Mouse (Mus musculus): Measurements from ENCODE around the gene Rxrg.

The Rxrg gene

DNA sequence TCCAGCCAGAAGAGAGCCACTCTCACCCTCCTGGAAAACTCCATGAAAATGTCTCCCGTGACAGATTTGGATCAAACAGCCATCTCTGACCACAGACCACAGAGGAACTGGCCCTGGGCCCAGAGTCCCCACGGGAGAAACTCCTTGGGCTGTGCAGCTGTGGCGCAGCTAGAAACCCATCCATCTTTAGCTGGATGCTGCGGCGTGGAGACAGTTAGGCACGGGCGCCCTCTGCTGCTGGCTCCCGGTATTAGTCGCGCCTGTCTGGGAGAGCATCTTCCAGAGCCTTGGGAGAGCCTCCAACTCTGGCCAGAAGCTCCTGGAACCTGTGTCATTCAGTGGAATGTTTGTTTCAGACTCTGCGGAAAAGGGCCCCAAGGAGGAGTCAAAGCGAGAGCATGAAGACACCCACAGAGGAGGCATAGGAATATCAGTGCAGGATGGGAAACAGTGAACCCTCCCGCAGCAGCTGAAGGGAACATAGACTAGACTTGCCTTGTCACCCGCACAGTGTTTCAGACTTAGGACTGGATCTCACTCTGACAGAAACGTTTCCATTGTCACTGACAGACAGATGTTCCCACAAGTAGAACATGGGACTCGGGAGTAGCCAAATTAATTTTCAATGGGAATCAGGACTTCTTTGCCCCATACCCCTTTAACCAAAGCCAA is 46.8 kb downstream of the Rxrg start:
- peak; percentile 88 for DNase-seq (ENCODE audit: low spot score)

DNA sequence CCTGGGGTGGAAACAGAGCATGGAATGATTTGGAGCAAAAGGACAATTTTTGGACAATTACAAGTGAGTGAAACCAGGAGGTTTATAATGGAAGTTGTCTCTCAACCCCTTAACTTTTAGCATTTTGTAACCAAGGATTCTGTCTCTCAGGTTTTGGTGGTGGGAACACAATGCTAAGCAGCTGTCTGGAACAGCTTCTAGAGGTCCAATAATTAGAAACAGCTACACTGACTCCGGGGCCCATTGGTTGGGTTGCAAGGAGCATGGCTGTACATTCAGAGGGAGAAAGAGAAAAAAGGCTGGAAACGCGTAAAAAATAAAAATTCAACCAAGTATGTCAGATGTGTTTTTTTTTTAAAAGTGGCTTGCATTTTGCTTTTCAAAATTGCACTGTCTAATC is 50.5 kb downstream of the Rxrg start:
- no peak for DNase-seq (ENCODE audit: low spot score)

DNA sequence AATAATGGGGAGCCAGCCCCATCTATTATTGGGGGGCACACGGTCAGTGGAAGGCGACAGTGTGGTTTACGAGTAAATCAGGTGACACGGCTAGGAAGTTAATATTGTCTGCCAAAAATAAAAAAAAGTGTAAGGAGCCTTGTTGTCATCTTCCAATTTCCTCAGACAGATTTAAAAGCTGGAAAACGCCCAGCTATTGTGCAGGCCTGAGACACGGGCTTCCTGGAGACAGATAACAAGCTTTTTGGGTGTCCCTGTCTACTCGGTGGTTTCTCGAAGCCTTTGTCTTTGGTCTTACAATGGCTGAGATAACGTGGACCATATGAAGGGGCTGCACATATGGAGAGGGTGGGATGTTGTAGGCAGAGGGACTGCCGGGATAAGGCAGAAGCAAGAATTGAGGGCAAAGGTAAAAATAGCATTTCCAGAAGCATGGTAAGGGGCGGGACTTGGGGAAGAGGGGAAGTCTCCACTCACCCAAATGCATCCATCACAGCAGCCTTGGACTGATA is 51.0 kb downstream of the Rxrg start:
- no peak for DNase-seq (ENCODE audit: low spot score)

DNA sequence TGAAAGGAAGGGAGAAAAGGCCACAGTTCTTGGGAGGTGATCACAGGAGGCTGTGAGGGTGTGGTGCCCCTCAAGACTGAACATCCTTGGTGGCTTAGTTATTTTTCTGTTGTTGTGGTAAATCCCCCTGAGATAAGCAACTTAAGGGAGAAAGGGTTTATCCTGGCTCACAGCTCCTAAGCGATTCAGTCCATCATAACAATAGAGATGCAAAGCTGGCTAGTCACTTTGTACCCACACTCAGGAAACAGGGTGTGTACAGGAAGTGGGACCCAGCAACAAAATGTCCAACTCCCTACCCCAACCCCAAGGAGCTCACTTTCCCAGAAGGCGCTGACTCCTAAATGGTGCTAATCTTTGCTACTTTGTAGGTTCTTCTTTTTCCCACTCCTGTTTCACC is 54.2 kb downstream of the Rxrg start:
- no peak for DNase-seq (ENCODE audit: low spot score)

DNA sequence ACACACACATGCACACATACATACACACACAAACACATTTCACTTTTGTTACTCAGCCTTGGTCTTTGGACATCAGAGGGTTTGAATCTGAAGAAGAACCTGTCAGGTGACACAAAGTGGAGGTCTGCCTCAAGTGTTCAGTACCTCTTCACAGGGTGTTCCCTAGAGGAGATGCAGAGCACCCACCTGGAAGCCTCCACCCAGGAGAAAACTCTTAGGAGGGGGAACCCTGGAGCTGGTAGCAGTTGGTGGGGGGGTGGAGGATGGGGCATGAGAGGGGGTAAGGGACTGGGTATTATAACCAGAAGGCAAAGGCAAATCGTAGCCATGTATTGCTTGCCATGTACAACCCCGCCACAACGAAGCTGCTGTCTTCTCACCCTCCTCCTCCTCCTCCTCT is 60.9 kb downstream of the Rxrg start:
- DNase-seq (ENCODE audit: low spot score) = no peak

DNA sequence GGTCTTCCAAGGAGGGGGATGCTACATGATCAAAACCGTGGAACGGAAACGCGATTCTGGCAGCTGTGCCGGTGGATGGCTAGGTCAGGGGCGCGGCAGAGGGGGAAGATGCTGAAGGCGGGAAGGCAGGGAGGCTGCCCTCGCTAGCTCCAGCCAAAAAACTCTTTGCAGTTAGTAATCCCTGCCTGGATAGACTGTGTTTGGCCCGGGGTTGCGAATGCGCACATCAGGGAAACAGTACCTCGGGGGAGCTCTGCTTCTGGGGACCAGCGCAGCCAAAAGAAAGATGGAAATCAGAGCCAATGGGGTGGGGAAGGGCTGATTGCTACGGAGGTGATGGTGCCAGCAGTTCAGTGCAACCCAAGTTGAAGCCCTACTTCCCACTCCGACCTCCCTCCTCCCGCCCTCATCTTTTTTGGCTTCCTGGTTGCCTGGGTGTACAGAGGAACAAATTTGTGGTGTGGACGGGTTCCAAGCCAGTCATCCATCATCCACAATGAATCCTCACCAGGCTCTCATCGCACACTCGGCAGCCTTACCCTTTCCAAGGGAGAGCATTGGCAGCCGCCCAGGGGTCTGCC is 62.4 kb downstream of the Rxrg start:
- peak; percentile 48 for DNase-seq (ENCODE audit: low spot score)

DNA sequence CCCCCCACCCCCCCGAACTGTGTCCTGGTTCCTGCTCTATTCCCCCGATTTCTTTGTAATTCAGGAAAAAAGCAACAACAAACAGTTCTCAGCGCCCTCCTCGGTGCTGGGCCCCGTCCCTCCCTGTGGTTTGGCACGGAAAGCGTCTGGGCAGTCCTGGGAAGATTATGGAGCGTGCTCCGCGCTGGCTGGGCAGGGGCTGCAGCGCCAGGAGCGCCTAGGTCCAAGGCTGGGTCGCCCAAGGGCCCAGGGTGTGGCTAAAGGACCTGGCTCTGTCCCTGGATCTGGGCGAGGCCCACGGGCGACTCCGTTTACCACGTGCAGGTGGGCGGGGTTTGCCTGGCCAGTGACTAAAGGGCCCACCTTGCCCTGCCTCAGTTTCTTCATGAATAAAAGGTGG is 62.9 kb downstream of the Rxrg start:
- DNase-seq (ENCODE audit: low spot score) = no peak

DNA sequence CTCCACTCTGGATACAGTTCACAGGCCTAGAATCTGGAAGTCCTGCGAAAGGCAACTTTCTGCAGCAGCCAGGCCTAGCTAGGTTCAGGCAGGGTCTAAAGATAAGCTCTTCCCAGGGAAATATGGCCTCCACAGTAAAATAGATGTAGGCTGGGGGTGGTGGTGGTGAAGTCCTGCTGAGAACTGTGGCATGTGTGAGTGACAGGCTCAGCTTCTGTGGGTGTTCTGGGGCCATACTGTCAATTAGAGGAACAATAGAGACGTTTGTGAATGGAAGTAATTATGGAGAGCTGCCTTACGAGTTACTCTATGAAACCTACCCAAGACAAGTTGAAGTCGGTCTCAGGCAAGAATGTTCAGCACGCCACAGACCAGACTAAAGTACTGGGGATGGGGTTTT is 65.0 kb downstream of the Rxrg start:
- no peak for DNase-seq (ENCODE audit: low spot score)

DNA sequence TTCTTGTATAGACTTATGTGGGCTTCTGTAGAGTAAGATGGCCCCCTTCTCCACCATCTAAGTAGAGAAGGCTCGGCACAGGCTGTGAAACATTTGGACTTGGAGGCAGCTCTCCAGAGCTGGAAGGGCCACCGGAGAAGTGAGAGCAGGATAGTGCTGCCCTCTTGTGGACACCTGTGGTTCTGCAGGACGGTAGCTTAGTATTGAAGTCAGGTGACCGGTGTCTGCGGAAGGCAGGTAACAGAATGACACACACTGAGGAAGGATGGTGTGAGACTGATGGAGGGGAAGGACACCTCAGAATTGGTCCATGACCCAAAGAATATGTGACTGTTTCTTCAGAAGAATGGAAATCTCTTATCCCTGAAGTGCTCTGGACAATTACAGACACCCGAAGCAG is 71.6 kb downstream of the Rxrg start:
- peak; percentile 77 for DNase-seq (ENCODE audit: low spot score)

DNA sequence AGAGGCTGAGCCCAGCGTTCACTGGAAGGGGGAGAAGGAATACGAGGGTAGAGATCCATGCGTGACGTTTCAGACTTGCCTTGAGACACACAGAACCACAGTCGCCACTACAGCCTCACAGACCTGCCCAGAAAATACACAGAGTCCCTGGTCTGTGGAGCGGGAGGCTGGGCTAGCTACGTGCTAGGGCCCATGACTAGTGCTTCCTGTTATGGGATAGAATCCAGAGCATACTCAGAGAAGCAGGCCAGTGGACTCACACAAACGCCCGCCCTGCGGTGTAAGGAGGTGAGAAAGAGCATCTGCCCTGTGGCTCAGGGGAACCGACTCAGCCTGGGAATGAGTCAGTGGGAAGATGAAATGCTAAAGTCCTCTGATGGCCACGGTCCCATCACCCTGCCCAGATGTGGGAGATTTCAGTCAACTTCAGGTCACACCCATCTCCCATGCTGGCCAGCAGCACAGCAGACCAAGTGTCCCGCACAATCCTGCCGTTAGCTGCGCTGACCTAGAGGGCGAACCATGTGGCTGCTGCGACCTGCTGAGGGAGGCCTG is 74.3 kb downstream of the Rxrg start:
- DNase-seq (ENCODE audit: low spot score) = no peak

DNA sequence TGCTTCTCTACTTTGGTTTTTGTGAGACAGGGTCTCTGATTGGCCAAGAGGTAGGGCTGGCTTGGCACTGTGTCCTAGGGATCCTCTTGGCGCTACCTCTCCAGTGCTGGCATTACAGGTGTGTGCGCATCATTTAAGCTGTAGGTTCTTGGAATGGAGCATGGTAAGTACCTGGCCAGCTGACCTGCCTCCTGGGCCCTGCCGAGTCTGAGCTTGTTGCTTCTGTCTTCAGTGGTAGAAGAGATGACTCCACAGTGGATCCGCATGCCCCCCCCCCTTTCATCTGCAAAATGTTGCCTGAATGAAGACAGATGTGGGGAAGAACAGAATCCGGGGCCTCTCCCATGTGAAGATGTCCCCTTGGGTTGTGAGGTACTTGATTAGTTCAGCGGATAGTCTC is 80.9 kb downstream of the Rxrg start:
- no peak for DNase-seq (ENCODE audit: low spot score)

DNA sequence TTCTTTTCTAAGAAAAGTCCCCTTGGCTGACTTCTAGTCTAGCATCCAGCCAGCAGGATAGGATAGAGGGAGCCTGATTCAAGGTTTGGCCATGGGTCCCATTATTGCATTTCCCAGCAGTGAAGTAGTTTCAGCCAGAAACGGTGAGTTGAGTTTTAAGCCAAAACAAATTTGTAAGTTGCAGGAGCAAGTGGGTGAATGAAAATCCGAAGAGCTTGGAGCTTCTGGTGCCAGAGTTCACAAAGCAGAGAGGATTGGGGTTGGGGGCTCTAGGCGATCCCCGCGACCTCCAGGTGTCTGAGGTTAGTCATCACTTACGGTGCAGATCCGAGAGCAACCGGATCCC is 89.8 kb downstream of the Rxrg start:
- DNase-seq (ENCODE audit: low spot score) = no peak

DNA sequence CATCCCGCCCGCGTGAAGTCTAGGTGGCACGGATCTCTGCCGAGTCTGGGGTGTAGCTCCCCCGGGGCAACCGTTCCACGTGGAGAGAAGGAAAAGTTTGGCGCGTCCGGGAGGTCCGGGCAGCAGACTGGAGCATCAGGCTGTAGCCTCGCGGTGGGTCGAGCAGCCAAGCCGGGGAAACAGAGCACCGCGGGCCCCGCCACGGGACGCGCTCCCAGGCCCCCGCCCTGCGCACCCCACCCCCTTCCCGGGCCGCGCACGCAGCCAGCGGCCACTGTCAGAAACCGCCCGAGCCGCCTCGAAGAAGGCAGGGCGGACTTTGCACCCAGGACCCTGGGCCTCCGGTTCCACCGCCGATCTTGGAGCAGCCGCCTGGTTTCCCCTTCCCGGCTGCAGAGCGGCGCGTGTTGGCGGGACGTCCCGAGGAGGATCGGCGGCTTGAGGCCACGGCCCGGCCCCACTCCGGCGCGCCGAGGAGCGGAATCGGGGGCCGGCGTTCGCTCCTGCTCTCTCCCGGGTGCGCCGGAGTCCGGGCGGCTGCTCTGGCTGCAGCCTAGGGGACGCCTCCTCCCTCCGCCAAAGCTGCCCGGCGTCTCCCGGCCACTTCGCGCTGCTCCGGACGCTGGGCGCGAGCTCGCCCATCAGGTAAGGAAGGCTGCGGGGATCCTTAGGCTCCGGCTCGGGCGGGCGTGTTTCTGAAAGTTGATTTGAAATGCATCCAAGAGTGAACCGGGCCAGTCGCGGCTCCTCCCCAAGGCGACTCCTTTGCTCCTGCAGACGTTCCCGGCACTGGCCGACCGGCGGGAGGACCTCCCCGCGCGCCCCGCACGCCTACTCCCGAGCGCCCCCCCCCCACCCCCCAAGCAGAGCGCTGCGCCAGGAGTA is 90.4 kb downstream of the Rxrg start:
- DNase-seq (ENCODE audit: low spot score) = peak; percentile 56

DNA sequence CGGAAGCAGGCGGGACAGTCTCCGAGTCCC is 90.9 kb downstream of the Rxrg start, which contains the start of gene Lmx1a:
Gene Lmx1a, plus strand, starts transcription at position 6 of the 30 bp plus-strand sequence.
- DNase-seq (ENCODE audit: low spot score) = no peak
